Mouse (Mus musculus) bone marrow macrophage, adult 2 months (primary cell): ENCODE results near the gene Dock4.

Experiments
- CTCF ChIP-seq: IDR thresholded peaks from 2 replicates; pipeline ENCODE4 v1.5.1; 2012; ENCODE audit warnings: low read depth, mild to moderate bottlenecking, low read length, moderate library complexity
- POLR2A ChIP-seq: IDR thresholded peaks from 2 replicates; pipeline ENCODE4 v1.6.1; 2012; ENCODE audit warnings: mild to moderate bottlenecking, low read depth, low read length, borderline replicate concordance

DNA sequence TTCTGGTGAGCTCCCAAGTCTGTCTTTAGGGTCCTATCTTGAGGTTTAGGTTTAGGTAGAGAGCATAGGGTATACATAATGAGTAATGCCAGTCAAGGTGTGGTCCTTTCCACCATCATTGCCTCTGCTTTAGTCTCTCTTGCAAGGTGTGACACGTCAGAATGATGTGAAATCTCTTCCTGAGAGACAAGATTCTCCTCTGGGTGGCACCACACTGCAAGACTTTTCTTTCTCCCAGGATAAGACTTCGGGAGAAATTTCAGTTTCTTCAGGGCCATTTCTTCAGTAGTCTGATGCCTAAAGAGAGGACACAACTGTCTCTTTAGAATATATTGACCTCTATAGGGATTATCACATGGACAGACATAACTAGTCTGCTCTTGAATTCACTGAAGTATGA is 282.6 kb downstream of the Dock4 start:
- TF ChIP-seq CTCF (no peak), POLR2A (no peak)
